Mouse (Mus musculus) monocyte, adult 5-6 weeks (primary cell): Measurements from ENCODE around the gene Atxn7l2. TPM values are rescaled to one million over a fixed set of nuclear protein-coding genes. Genes with fewer than 3 reads are reported as not detected.
A peak's percentile ranks its signal among the peaks of the same experiment; 100 is the strongest.

Experiments
- ATAC-seq: fragments of 153-309, 156-312 bp; replicated peaks from 2 replicates; pipeline ENCODE4 v1.8.0; 2017; ENCODE audit warnings: mild to moderate bottlenecking; ENCODE audit not compliant: low TSS enrichment, insufficient number of reproducible peaks, severe bottlenecking, poor library complexity, low FRiP score
- total RNA-seq: library from RNA; stranded (forward); fragments of 200-1000, 200-491, 200-594 nt; gene quantifications from 3 replicates; pipeline ENCODE4 v1.2.3, GENCODE M21; 2017

The Atxn7l2 gene
- total RNA-seq, 1 experiment from 2014 or later, result 4.0 TPM

- no peak for ATAC-seq
Observed at GRCm38 (mm10) chr3:108209001-108209400, 1.7 kb downstream of the Atxn7l2 start.

DNA sequence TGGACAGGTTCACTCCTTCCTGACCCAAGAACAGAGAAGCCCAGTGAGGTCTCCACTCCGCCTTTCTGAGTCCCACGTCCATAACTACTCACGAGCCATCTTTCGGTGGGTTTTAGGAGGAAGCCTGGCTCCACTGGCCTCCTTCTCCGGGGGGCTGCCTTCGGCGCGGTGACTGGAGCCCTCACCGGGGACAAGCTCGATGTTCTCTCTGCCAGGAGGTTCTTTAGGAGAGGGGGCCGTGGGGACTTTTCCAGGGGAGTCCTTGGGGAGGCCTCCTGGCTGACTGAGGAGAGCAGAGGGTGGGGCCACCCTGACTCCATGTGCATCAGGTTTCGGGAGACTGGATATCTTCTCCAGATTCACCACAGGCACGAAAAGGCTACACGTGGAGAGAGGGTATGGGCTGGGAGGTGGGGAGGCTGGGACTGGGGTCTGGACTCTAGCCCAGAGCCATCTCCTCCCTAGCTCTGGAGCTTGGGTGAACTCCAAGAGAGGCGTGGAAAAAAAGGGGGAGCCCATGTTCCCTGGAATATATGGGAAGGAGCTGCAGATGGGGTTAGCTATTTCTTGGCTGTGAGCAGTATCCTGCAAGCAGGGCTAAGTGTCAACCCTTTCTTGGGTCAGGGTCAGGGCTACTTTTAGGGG, 3.9 kb downstream of the Atxn7l2 start:
- no peak for ATAC-seq

DNA sequence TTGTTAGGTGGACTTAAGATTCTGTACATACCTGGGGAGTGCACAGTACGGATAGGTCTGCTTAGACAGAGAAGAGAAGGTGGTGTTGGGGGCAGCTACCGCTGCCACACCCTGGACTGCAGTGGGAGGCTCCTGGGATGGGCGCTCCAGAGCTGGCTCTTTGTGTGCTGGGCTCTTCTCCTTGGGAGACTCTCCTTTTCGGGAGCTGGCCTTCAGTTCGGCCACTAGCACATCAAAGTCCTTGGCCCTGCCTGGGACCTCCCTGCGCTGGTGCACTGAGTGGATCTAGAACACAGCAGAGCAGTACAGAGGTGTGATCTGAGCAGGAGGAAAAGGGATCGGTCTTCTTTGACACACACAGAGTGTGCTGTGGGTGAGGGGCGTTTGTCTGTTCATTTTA, 5.1 kb downstream of the Atxn7l2 start:
- ATAC-seq, result no peak

GRCm38 (mm10) chr3:108204470-108204869, 6.3 kb downstream of the Atxn7l2 start:
- no peak for ATAC-seq

- peak; percentile 47 for ATAC-seq
Observed at GRCm38 (mm10) chr3:108203621-108204325, 7.0 kb downstream of the Atxn7l2 start.

DNA sequence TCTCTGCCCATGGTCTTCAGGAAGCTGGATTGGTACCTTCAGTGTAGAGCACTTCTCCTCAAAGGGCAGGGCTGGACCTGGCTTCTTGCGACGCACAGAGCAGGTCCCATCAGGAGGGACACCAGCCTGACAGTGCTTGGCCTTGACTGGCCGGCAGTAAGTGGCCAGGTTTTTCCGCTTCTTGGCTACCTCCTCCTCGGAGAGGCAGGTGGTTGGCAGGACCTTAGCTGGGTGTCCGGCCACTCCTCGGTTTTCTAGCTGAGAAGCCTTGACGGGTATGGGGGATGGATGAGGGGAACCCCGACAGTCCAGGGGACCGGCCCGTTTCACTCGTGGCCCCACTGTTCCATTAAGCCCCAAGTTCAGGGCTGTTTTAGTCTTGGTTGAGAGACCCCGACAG, 7.5 kb downstream of the Atxn7l2 start:
- ATAC-seq, result no peak

DNA sequence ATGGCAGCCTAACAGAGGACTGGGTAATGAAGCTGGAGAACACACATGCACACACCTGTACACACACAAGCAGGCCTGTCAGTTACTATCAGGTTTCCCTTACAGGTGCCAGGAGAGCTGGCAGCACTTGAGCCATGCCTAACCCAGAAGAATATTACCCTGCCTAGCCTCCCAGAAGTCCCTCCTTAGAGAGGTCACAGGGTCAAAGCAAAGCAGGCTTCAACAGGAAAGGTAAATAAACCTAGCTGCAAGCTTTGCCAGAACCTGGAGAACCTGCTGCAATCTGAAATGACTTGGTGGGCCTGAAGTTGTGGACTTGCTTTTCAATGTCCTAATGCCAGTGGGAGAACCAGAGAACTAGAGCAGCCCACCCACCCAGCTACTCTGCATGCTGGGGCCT, 8.2 kb downstream of the Atxn7l2 start:
- no peak for ATAC-seq

- ATAC-seq, result peak; percentile 69
Observed at GRCm38 (mm10) chr3:108200329-108201323, 10.1 kb downstream of the Atxn7l2 start, which contains the start of gene Cyb561d1. Gene Cyb561d1, minus strand, starts transcription at chr3:108201212.

GRCm38 (mm10) chr3:108199231-108199630, 11.5 kb downstream of the Atxn7l2 start:
- no peak for ATAC-seq

- no peak for ATAC-seq
Observed at GRCm38 (mm10) chr3:108197066-108197497, 13.7 kb downstream of the Atxn7l2 start.

DNA sequence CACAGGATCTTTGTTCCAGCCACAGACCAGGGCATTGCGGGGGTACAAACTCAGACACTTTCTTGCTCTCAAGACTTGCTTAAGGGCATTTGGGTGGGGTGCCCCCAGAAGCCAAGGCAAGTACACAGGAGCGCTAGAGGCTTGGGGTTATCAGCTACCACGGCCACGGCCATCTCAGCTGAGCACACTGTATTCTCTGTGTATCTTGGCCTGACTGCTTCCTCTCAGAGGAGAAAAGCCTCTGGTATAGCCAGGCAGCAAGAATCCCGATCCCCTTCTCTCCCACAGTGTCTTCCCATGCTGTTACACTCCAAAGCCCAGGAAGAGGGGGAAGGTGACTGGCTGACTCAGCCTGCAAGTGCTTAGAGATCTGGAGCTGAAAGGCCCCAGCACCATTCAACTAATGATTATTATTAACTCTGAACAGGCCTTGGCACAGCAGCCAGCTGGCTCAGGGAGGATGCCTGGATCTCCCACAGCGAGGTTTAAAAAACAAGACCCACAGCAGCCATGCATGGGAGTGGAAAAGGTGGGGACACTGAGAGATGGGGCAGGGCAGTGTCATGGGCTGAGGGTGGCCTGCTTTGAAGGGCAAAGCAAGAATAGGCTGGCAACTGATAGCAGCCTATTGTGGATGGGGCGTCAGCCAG, 14.7 kb downstream of the Atxn7l2 start:
- no peak for ATAC-seq

DNA sequence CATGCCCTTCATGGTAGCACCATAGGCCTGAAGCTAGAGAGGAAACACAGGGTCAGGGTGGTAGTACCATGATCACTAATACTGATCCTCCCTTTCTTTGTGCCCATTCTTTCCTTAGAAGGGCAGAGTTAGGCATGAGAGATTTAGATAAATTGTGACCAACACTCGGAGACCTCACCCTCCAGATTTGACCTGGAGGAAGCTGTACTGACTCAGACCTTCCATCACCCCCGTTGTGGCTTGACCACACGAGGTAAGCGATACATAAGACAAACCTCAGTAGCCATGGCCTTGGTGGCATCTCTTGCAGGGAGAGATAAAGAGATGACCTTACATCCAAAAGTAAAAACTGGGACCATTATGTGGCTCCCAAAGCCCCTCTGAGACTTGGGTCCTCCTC, 15.4 kb downstream of the Atxn7l2 start:
- no peak for ATAC-seq

GRCm38 (mm10) chr3:108193686-108194085, 17.0 kb downstream of the Atxn7l2 start:
- ATAC-seq, result no peak

- ATAC-seq, result no peak
Observed at GRCm38 (mm10) chr3:108189897-108190296, 20.8 kb downstream of the Atxn7l2 start.

DNA sequence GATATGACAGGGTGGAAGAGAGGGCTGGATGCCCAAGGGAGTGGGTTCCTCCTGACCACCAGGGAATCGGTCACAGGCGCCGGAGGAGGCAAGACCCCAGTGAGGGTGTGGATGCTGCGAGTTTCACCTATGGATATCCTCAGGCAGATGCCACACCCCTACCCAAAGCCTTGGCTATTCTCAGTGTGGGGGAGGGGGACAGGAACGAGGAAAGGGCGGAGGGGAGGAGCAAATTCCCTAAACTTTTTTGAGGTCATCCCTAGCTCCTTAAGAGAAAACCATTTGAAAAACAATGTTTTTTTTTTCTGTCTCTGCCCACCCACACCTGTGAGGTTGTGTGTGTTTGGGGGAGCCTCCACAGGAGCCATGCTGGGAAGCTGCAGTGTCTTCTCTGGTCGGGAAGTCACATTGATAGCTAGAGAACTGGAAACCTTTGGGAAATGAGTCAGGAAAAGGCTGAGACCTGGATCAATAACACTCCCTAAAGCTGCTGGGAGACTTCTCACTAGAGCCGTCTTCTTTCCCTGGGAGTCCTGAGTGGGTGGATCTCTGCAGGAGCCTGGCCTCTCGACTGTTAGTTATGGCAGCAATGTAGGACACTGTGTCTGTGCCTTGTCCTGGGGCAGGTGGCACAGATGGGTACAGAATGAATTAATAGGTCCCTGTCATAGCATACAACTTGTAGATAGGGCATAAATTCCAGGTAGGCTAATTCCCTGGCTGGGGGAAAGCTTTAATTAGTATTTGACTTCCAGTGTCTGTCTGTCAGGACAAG, 21.8 kb downstream of the Atxn7l2 start:
- ATAC-seq, result no peak

DNA sequence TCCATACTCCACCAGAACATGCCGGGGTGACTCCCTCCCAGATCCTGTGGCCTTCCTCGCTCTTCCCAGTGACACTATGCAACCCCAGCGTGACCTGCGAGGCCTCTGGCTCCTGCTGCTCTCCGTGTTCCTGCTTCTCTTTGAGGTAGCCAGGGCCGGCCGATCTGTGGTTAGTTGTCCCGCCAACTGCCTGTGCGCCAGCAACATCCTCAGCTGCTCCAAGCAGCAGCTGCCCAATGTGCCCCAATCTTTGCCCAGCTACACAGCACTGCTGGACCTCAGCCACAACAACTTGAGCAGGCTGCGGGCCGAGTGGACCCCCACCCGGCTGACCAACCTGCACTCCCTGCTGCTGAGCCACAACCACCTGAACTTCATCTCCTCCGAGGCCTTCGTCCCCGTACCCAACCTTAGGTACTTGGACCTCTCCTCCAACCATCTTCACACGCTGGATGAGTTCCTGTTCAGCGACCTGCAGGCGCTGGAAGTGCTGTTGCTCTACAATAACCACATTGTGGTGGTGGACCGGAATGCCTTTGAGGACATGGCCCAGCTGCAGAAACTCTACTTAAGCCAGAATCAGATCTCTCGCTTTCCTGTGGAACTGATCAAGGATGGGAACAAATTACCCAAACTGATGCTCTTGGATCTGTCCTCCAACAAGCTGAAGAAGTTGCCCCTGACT, 23.5 kb downstream of the Atxn7l2 start:
- no peak for ATAC-seq
